Mouse (Mus musculus) kidney, adult 2 months (tissue): ENCODE data around the gene Gp5.

Source experiments
- CTCF ChIP-seq: fragments of 200-500 bp; conservative IDR thresholded peaks from 2 replicates; pipeline ENCODE4 v1.5.1; 2011; ENCODE audit warnings: low read depth, mild to moderate bottlenecking, control low read depth, low read length, moderate library complexity, mixed read lengths; ENCODE audit not compliant: insufficient read depth, insufficient read length
- POLR2A ChIP-seq: fragments of 200-500 bp; IDR thresholded peaks from one replicate; pipeline ENCODE4 v1.6.1; 2011; ENCODE audit warnings: low read depth, low read length, control low read depth

- TF ChIP-seq POLR2A (no peak), CTCF (no peak)
Measured at GRCm38 (mm10) chr16:30278406-30278805, 32.2 kb downstream of the Gp5 start.
